Mouse (Mus musculus) stomach, postnatal 0 days (tissue): ENCODE data around the gene Gm11084. TPM values are rescaled to one million over a fixed set of nuclear protein-coding genes. Genes with fewer than 3 reads are reported as not detected.
"Not testable (repeated sequence)": the region's sequence is repeated elsewhere in the genome, so short reads cannot be mapped to it uniquely, and the experiment has no call there.

Source experiments
- ATAC-seq: fragments of 200-750 bp; cut with Nextera tagmentation; 2 replicates; pipeline ENCODE4 v1.8.0; 2017; ENCODE audit not compliant: low FRiP score, low TSS enrichment
- DNase-seq: peaks from one replicate; pipeline ENCODE4 v3.0.0-alpha.2; 2016; ENCODE audit warnings: low spot score
- H3K27ac ChIP-seq: fragments of 300-500 bp; sonication (generic); replicated peaks from 2 replicates; pipeline ENCODE4 v1.5.1; 2014; ENCODE audit warnings: mild to moderate bottlenecking, control low read depth
- H3K27me3 ChIP-seq: fragments of 300-500 bp; sonication (generic); 2 replicates; pipeline ENCODE4 v1.6.1; 2014; ENCODE audit warnings: low read length; ENCODE audit not compliant: control insufficient read depth, insufficient read depth
- H3K36me3 ChIP-seq: fragments of 300-500 bp; sonication (generic); 2 replicates; pipeline ENCODE4 v1.6.1; 2014; ENCODE audit warnings: low read length, mixed read lengths; ENCODE audit not compliant: control insufficient read depth, insufficient read depth
- H3K4me1 ChIP-seq: fragments of 300-500 bp; sonication (generic); replicated peaks from 2 replicates; pipeline ENCODE4 v1.6.1; 2014; ENCODE audit warnings: antibody characterized with exemption; ENCODE audit not compliant: control insufficient read depth, insufficient read depth
- H3K4me2 ChIP-seq: fragments of 300-500 bp; sonication (generic); replicated peaks from 2 replicates; pipeline ENCODE4 v1.6.1; 2014; ENCODE audit warnings: low read depth, mild to moderate bottlenecking, control low read depth, moderate library complexity
- H3K4me3 ChIP-seq: fragments of 300-500 bp; sonication (generic); 2 replicates; pipeline ENCODE4 v1.5.1; 2014; ENCODE audit warnings: low read depth, low read length, control low read depth
- H3K9ac ChIP-seq: fragments of 300-500 bp; sonication (generic); 2 replicates; pipeline ENCODE4 v1.6.1; 2014; ENCODE audit warnings: mild to moderate bottlenecking, low read length, control low read depth, mixed read lengths
- H3K9me3 ChIP-seq: fragments of 300-500 bp; sonication (generic); 2 replicates; pipeline ENCODE4 v1.6.1; 2016; ENCODE audit warnings: low read length; ENCODE audit not compliant: control insufficient read depth
- CTCF ChIP-seq: IDR thresholded peaks from 2 replicates; pipeline ENCODE4 v1.5.1; 2016; ENCODE audit warnings: antibody characterized with exemption, low read depth, mild to moderate bottlenecking, moderate library complexity
- EP300 ChIP-seq: optimal IDR thresholded peaks from 2 replicates; pipeline ENCODE3; 2016; ENCODE audit warnings: antibody characterized with exemption
- WGBS: fragments of 180-500 bp; shearing (Covaris S2); extraction: QIAGEN DNeasy Blood & Tissue Kit; methylation state at CpG from one replicate; pipeline ENCODE4 v1.1.7; 2014; 5-methylcytosine and 5-hydroxymethylcytosine counted together
- polyA plus RNA-seq: library from polyadenylated mRNA; unstranded; fragments of >200 nt; fragmentation: Nextera tagmentation; extraction: Ambion mirVana; gene quantifications from 2 replicates; pipeline ENCODE4 v1.2.1, GENCODE M21; 2015

Gene Gm11084
- polyA plus RNA-seq, 1 experiment from 2014 or later, result not detected

GRCm38 (mm10) chr2:72996808-72997378, 10.4 kb upstream of the Gm11084 start:
- 30% methylated on average over 9 of the region's 9 CpGs for WGBS
- H3K27me3 ChIP-seq, result no peaks in the 10 kb centered on the region
- no peak overlapping the region for H3K9ac ChIP-seq
- H3K4me2 ChIP-seq, result no peak overlapping the region
- no peaks in the 10 kb centered on the region for H3K9me3 ChIP-seq
- H3K4me3 ChIP-seq, result no peak overlapping the region
- no peaks in the 10 kb centered on the region for H3K4me1 ChIP-seq
- peak; percentile 26; the same call in 1 of the 2 replicates for TF ChIP-seq CTCF
- TF ChIP-seq EP300, result peak; percentile 11
- DNase-seq (peak; percentile 89), ATAC-seq (peak; percentile 90)
- no peaks in the 10 kb centered on the region for H3K36me3 ChIP-seq
- peak overlapping the region; percentile 87 for H3K27ac ChIP-seq

- WGBS, result 19% methylated on average over 9 of the region's 9 CpGs
- Histone ChIP-seq H3K4me1 (no peaks in the 10 kb centered on the region), H3K4me3 (no peak overlapping the region), H3K27me3 (no peaks in the 10 kb centered on the region), H3K9me3 (no peaks in the 10 kb centered on the region), H3K9ac (peak overlapping the region; percentile 18; the same call in 1 of the 2 replicates), H3K27ac (peak overlapping the region; percentile 87), H3K4me2 (0 out of 2 replicates have a peak overlapping the region, but pooled peaks have one; percentile 4), H3K36me3 (no peaks in the 10 kb centered on the region)
- DNase-seq (peak; percentile 37), ATAC-seq (peak; percentile 58)
- TF ChIP-seq EP300 (no peak), CTCF (no peak)
Measured at GRCm38 (mm10) chr2:72995346-72996097, 9.0 kb upstream of the Gm11084 start.

- 58% methylated on average over 2 of the region's 2 CpGs for WGBS
- Histone ChIP-seq H3K9me3 (peaks cover 4% of the 10 kb centered on the region; the same call in 1 of the 2 replicates), H3K4me1 (no peaks in the 10 kb centered on the region), H3K4me2 (no peak overlapping the region), H3K4me3 (no peak overlapping the region), H3K36me3 (no peaks in the 10 kb centered on the region), H3K27ac (no peak overlapping the region), H3K27me3 (no peaks in the 10 kb centered on the region), H3K9ac (no peak overlapping the region)
- TF ChIP-seq CTCF, result no peak
- no peak for TF ChIP-seq EP300
- ATAC-seq (no peak), DNase-seq (no peak)
Measured at GRCm38 (mm10) chr2:72994165-72994564, 7.6 kb upstream of the Gm11084 start.

GRCm38 (mm10) chr2:72992497-72992896, 6.0 kb upstream of the Gm11084 start:
- no peak for DNase-seq
- H3K4me3 ChIP-seq, result no peak overlapping the region
- no peak for TF ChIP-seq EP300
- no peak for TF ChIP-seq CTCF
- H3K27ac ChIP-seq, result no peak overlapping the region
- H3K9me3 ChIP-seq, result peaks cover 5% of the 10 kb centered on the region; the same call in 1 of the 2 replicates
- no peaks in the 10 kb centered on the region for H3K4me1 ChIP-seq
- no peaks in the 10 kb centered on the region for H3K36me3 ChIP-seq
- no peak for ATAC-seq
- no peak overlapping the region for H3K9ac ChIP-seq
- WGBS, result 97% methylated on average over 17 of the region's 17 CpGs
- no peak overlapping the region for H3K4me2 ChIP-seq
- no peaks in the 10 kb centered on the region for H3K27me3 ChIP-seq

GRCm38 (mm10) chr2:72988945-72989344, 2.4 kb upstream of the Gm11084 start:
- H3K4me2 ChIP-seq, H3K27ac ChIP-seq, DNase-seq, H3K9me3 ChIP-seq, H3K36me3 ChIP-seq, H3K27me3 ChIP-seq, H3K4me3 ChIP-seq, ATAC-seq, H3K9ac ChIP-seq, H3K4me1 ChIP-seq: not testable (repeated sequence)
- WGBS, result 87% methylated on average over 9 of the region's 9 CpGs

- no peak overlapping the region for H3K9ac ChIP-seq
- H3K4me3 ChIP-seq, result no peak overlapping the region
- peaks cover 5% of the 10 kb centered on the region; the same call in 1 of the 2 replicates for H3K9me3 ChIP-seq
- no peaks in the 10 kb centered on the region for H3K36me3 ChIP-seq
- DNase-seq (no peak), ATAC-seq (no peak)
- WGBS, result 50% methylated on average over 1 of the region's 1 CpGs
- no peak overlapping the region for H3K4me2 ChIP-seq
- H3K4me1 ChIP-seq, result no peaks in the 10 kb centered on the region
- no peak overlapping the region for H3K27ac ChIP-seq
- H3K27me3 ChIP-seq, result no peaks in the 10 kb centered on the region
- no peak for TF ChIP-seq EP300
- no peak for TF ChIP-seq CTCF
Measured at GRCm38 (mm10) chr2:72985516-72985915, 1.0 kb downstream of the Gm11084 start.
